Mouse (Mus musculus) retina, postnatal 1 day (tissue): ENCODE measurements around the gene Rnf4.

Experiments used
- DNase-seq: peaks from one replicate; pipeline ENCODE4 v3.0.0-alpha.2; 2012

Rnf4 gene

GRCm38 (mm10) chr5:34340246-34340645, 4.2 kb downstream of the Rnf4 start:
- no peak for DNase-seq

- no peak for DNase-seq
Measured at GRCm38 (mm10) chr5:34352084-34352631, 16.1 kb downstream of the Rnf4 start.

- DNase-seq, result no peak
Measured at GRCm38 (mm10) chr5:34360261-34360660, 24.2 kb downstream of the Rnf4 start.

DNA sequence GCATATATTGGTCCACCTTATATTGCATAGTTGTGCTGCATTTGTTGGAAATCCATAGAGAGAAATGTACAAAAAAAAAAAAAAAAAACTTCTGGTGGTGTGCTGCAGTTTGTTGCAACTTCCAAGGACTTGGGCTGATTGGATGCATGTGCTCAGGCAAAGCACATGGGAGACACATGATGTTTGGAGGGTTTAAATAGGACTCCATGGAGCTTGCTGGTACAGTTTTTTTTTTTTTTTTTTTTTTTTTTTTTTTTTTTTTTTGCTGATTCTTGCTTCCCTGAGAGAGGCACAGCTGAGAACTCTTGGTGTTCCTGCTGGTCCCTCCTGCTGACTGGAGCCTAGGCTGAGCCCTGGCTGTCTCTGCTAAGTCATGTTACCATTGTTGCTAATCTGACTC, 27.0 kb downstream of the Rnf4 start:
- DNase-seq, result no peak

DNA sequence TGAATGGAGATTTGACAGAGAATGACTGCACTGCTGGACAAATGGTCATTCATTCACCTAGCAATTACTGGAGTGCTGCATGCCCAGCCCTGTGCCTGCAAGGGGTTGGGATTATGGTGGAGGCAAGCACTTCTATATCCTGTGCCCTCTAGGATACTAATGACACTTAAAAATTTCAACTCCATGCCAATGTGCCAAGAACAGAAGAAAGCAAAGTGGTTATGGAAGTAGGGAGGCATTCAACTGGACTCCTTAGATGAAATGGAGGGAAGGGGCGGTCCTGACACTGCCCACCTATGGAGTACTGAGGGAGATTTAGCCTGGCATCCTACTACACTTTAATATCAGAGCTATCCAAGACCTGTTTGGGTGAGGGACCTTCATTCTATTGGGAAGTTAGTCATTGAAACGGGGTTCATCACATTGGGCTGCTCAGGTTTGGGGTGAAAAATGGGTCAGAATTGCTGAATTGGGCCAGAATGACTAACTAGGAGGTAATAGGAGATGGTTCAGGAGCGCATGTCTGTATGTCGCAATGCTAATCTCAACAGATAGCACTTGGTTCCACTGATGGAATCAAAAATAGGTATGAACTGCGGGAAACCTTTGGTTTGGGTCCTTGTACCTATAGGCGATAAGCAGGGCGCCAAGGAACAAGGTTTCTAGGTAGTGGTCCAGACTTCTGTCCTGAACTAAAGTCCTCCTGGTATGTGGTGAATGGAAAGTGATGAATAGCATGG, 32.6 kb downstream of the Rnf4 start:
- no peak for DNase-seq

- DNase-seq, result peak; percentile 98
Measured at GRCm38 (mm10) chr5:34369341-34370021, 33.4 kb downstream of the Rnf4 start, which contains the start of gene Fam193a. Gene Fam193a (plus strand): TSS chr5:34369933.

- peak; percentile 56 for DNase-seq
Measured at GRCm38 (mm10) chr5:34370022-34370823, 34.1 kb downstream of the Rnf4 start.

- no peak for DNase-seq
Measured at GRCm38 (mm10) chr5:34370840-34371239, 34.8 kb downstream of the Rnf4 start.

- no peak for DNase-seq
Measured at GRCm38 (mm10) chr5:34372141-34372540, 36.1 kb downstream of the Rnf4 start.

DNA sequence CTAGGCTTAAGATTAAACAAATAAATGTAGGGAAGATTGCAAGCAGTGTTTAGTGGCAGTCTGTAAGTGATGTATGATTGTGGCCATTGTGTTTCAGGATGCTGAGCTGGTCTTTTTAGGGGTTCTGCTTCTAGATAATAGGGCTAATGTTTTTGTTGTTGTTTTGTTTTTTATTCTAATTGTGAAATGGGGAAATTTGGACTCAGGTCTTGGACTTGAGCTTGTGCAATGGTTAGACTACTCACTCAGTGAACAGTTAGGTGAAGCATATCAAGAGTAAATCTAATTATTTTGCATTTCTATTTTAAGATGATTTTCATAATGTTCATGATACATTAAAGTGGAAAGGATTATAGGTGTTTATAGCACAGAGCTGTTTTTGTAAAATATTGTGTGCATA, 36.5 kb downstream of the Rnf4 start:
- DNase-seq, result no peak

DNA sequence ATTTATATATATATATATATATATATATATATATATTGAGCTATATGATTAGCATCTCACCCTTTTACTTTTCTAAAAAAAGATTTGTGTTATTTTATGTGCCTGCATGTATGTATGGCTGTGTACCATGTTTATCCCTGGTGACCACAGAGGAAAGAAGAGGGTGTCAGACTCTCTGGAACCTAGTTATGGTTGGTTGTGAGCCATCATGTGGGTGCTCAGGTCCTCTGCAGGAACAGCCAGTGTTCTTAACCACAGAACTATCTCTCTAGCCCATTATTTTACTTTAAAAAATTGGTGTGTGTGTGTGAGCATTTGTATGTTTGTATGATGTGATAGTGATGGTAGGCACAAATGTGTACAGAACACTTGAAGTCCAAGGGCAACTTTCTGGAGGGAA, 42.7 kb downstream of the Rnf4 start:
- no peak for DNase-seq

DNA sequence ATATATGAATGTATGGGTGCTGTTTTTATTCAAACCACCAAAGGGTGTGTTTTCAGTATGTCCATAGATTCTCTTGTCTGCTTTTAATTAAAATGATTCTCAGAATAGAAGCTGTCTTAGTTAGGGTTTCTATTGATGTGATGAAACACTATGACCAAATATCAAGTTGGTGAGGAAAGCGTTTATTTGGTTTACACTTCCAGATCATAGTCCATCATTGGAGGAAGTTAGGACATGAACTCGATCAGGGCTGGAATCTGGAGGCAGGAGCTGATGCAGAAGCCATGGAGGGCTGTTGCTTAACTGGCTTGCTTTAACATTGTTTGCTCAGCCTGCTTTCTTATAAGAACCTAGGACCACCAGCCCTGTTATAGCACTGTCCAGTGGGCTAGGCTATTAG, 45.6 kb downstream of the Rnf4 start:
- no peak for DNase-seq

GRCm38 (mm10) chr5:34385616-34386015, 49.5 kb downstream of the Rnf4 start:
- no peak for DNase-seq

- DNase-seq, result no peak
Measured at GRCm38 (mm10) chr5:34386744-34387143, 50.7 kb downstream of the Rnf4 start.

- no peak for DNase-seq
Measured at GRCm38 (mm10) chr5:34393251-34393650, 57.2 kb downstream of the Rnf4 start.

DNA sequence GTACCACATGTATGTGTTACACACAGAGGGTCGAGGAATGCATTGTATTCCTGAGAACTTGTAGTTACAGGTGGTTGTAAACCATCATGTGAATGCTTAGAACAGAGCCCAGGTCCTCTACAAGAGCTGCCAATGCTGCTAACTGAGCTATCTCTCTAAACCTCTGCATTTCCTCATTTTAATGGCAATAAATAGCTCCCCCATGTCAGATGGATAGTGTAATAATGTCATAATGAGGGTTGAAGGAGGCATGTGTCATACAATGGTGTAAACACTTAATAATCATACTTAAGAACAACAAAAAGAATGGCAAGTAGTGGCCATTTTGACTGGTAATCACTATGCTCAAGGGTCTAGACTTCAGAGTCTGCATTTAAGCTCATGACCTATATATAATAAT, 59.3 kb downstream of the Rnf4 start:
- no peak for DNase-seq

DNA sequence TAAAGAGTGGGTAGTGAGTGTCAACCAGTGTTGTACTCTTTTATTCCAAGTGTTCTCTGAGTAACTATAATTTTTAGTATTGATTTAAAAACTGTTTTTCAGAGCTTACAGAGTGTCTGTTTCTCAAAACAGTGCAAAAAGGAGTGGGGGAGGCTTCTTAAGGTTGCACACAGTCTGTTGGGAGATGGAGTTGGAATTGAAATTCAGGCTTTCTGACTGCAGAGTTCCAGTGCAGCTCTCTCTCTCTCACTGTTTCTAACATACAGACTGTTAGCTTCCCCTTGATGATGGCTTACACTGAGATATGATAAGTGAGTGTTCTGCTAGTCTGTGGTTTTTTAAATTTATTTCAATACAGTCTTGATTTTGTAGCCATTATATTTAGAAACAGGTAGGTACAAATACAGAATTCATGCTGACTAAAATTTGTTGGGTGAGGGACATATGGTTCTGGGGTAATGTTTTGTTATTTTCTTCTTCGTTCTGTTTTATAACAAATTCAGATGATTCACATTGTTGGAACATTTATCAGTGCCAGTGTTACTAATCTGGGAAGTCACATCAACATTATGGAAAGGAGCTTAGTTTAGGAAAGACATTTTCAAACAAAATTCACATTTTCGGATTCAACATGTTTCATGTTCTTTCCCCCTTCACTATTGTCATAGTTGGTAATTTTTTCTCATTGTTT, 59.9 kb downstream of the Rnf4 start:
- no peak for DNase-seq

- DNase-seq, result no peak
Measured at GRCm38 (mm10) chr5:34397866-34398265, 61.8 kb downstream of the Rnf4 start.

DNA sequence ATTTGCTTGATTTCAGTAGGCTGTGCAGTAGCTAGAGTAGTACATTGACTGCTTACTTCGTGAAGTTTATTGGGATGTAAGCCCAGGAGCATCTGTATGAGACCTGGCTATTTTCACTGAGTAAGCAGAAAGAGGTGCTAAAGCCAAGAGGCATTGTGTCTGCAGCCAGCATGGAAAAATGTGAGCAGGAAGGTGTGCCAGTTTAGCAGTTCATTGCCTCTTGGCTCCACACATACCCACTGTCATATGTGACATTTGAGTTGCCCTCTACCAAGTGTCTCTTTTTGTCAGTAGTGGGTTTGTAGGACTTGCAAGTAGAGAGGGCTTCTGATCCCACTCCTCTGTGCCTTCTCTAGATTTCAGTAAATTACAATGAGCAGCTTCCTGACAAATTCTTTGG, 62.2 kb downstream of the Rnf4 start:
- DNase-seq, result no peak
